Mouse (Mus musculus) midbrain, embryonic 15.5 days (tissue): ENCODE measurements at regions not wholly inside any gene's neighbourhood (a gene's known extent, or its start where the extent isn't known, plus 50 kb on each side); places are given as distances from the start of the nearest gene placed in this dataset.
A peak's percentile ranks its signal among the peaks of the same experiment; 100 is the strongest.

Experiments
- ATAC-seq: fragments of 200-750 bp; cut with Nextera tagmentation; replicated peaks from 2 replicates; pipeline ENCODE4 v1.8.0; 2017; ENCODE audit warnings: moderate TSS enrichment
- H3K27ac ChIP-seq: fragments of 300-500 bp; sonication (generic); 2 replicates; pipeline ENCODE4 v1.5.1; 2015; ENCODE audit warnings: mild to moderate bottlenecking, inconsistent platforms
- H3K27me3 ChIP-seq: fragments of 300-500 bp; sonication (generic); replicated peaks from 2 replicates; pipeline ENCODE4 v1.6.1; 2015; ENCODE audit warnings: inconsistent platforms
- H3K36me3 ChIP-seq: fragments of 300-500 bp; sonication (generic); replicated peaks from 2 replicates; pipeline ENCODE4 v1.6.1; 2015; ENCODE audit warnings: inconsistent platforms
- H3K4me1 ChIP-seq: fragments of 300-500 bp; sonication (generic); 2 replicates; pipeline ENCODE4 v1.6.1; 2015; ENCODE audit warnings: inconsistent platforms
- H3K4me2 ChIP-seq: fragments of 300-500 bp; sonication (generic); 2 replicates; pipeline ENCODE4 v1.6.1; 2015; ENCODE audit warnings: inconsistent platforms, mild to moderate bottlenecking, moderate library complexity
- H3K4me3 ChIP-seq: fragments of 300-500 bp; sonication (generic); 2 replicates; pipeline ENCODE4 v1.5.1; 2015; ENCODE audit warnings: mild to moderate bottlenecking, inconsistent platforms
- H3K9ac ChIP-seq: fragments of 300-500 bp; sonication (generic); 2 replicates; pipeline ENCODE4 v1.6.1; 2015; ENCODE audit warnings: mild to moderate bottlenecking, inconsistent platforms
- H3K9me3 ChIP-seq: fragments of 300-500 bp; sonication (generic); 2 replicates; pipeline ENCODE4 v1.6.1; 2016; ENCODE audit warnings: inconsistent platforms
- WGBS: fragments of 180-500 bp; shearing (Covaris S2); methylation state at CpG from one replicate; pipeline ENCODE4 v1.1.7; 2015; ENCODE audit warnings: mixed read lengths; 5-methylcytosine and 5-hydroxymethylcytosine counted together

DNA sequence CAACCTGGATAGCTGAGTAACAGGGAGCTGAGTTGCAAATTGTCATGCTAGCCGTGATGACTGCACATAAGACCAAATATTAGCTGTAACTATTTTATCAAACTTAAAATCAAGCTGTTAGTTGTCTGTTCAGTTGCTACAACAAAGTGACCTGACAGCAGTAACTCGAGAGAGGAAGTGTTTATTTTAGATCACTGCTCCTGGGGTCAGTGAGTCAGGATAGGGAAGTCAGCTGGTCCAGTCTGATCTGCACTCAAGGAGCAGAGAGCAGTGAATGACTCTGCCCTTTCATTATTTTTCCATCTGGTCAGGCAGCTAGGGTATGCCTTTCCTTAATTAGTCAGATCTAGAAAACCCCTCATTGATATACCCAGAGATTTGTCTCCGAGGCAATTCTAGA, 162.5 kb downstream of the Nuf2 start:
- no peak overlapping the region for H3K4me3 ChIP-seq
- H3K4me1 ChIP-seq, result peaks cover 7% of the 10 kb centered on the region
- no peaks in the 10 kb centered on the region for H3K36me3 ChIP-seq
- no peaks in the 10 kb centered on the region for H3K9me3 ChIP-seq
- no peak overlapping the region for H3K4me2 ChIP-seq
- H3K27me3 ChIP-seq, result no peaks in the 10 kb centered on the region
- no peak overlapping the region for H3K9ac ChIP-seq
- WGBS, result 61% methylated on average over 3 of the region's 3 CpGs
- no peak overlapping the region for H3K27ac ChIP-seq
- ATAC-seq, result no peak

DNA sequence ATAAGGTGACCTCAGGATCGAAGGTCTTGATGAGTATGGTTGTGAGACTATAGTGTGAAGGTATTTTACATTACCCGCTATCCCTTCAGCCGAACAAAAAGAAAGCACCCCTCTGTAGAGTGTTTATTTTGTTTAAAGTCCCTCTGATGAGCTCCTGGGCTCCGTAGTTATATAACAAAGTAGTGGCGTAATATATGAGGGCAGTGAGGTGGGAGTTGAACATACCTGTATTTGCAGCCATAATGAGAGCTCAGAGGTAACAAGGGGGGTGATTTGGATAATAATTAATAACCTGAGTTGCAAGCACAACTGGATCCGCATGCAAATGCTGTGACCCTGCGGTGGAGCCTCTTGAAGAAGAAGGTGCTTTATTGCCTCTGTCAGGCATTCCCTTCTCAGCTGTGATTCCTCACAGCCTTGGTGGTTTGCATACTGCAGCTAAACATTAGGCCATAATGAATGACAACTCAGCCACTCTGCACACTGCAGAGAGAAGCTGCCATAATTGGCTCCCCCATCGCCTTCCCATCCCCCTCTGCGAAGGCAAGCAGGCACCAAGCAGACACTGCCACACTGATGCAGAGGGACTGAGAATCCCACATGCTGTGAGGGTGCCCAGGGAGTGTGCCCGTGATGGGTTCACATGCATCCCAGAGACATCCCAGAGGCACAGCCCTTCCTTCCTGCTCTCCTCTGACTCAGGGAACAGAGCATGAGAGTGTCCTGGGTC, 163.3 kb downstream of the Nuf2 start:
- Histone ChIP-seq H3K9ac (no peak overlapping the region), H3K27ac (0 out of 2 replicates have a peak overlapping the region, but pooled peaks have one; percentile 29), H3K27me3 (no peaks in the 10 kb centered on the region), H3K4me1 (peaks cover 7% of the 10 kb centered on the region), H3K4me2 (no peak overlapping the region), H3K4me3 (no peak overlapping the region), H3K9me3 (no peaks in the 10 kb centered on the region), H3K36me3 (no peaks in the 10 kb centered on the region)
- ATAC-seq, result peak; percentile 67; the same call in 1 of the 2 replicates
- 62% methylated on average over 10 of the region's 10 CpGs for WGBS

DNA sequence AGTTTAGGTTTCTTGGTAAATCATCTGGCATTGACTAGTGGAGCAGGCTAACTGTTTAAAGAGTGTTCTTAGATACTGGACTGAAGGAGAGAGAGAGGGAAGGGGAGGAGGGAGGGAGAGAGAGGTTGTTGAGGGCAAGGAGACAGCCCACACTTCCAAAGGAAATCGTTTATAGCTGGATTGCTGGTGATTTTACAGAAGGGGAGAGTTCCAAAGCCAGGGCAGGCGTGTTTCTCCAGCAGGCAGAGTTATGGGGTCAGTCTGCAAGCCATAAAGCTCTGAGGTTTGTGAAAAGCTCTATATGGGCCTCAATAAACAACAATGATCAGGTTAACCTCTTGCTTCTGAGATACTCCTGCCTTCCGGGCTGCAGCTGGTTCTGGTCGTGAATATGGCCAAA, 163.9 kb downstream of the Nuf2 start:
- Histone ChIP-seq H3K4me1 (peaks cover 7% of the 10 kb centered on the region), H3K27ac (no peak overlapping the region), H3K36me3 (no peaks in the 10 kb centered on the region), H3K4me3 (no peak overlapping the region), H3K4me2 (no peak overlapping the region), H3K9ac (no peak overlapping the region), H3K27me3 (no peaks in the 10 kb centered on the region), H3K9me3 (no peaks in the 10 kb centered on the region)
- ATAC-seq, result no peak
- 74% methylated on average over 4 of the region's 4 CpGs for WGBS

DNA sequence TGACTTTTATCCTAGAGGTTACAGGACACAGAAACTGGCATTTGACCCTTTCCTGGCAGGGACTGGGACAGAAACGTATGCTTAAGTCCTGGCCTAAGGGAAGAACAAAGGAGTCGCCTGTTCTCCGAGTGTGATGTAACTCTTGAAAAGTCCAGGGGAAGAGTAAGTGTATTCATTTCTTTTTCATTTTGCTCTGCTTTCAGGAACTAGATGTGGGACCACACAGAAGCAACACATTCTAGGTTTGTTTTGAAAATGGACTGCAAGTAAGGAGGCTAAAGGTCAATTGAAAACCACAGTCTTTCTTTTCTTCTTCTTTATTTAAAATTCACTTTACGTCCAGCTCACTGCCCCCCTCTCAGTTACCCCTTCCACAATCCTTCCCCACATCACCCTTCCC, 168.7 kb downstream of the Nuf2 start:
- H3K4me1 ChIP-seq, result no peaks in the 10 kb centered on the region
- no peaks in the 10 kb centered on the region for H3K36me3 ChIP-seq
- H3K4me2 ChIP-seq, result no peak overlapping the region
- no peaks in the 10 kb centered on the region for H3K9me3 ChIP-seq
- no peaks in the 10 kb centered on the region for H3K27me3 ChIP-seq
- no peak overlapping the region for H3K4me3 ChIP-seq
- ATAC-seq, result no peak
- no peak overlapping the region for H3K27ac ChIP-seq
- WGBS, result 45% methylated on average over 4 of the region's 4 CpGs
- no peak overlapping the region for H3K9ac ChIP-seq

DNA sequence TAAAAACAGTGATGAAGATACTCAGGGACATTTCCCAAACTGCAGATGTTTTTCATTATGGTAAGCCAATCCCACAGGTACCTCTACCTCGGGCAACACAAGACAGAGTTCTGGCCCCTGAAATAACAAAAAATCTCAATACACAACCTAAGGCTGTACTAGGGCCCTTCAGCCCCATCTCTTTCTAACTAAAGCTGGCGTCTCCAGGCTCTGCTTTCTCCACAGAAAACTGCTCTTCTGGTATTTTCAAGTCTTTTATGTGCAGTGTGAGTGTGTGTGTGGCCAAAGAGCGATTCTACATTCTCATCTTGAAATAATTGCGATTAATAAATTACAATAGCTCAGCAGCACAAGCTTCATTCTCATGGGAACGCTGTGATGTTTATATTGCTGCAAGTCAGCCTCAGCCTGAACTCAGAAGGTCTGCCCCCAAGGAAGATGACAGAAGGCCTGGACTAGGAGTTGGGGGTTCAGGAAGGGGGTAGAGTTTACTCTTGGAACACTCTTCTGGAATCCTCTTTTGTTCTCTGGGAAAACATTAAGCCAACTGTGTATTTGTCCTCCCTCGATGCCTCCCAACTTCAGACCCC, 173.5 kb downstream of the Nuf2 start:
- WGBS, result 89% methylated on average over 6 of the region's 6 CpGs

DNA sequence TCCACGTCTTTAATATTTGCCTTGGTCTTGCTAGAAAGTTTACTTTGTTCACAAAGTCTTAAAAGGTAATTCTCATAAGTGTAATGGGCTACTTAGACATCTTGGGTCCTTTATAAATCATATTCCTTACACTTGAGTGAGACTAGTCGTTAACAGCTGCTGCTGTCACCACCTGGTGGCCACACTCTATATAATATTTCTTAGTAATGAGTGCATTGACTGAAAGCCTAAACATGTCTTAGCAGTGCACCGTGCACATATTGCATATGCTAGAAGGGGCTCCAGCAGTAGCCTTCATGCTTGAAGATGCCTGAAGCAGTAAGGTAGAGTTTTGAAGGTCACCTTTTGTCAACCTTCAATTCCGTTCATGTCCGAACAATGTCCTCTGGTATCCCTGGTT, 177.2 kb downstream of the Nuf2 start:
- WGBS, result 72% methylated on average over 5 of the region's 5 CpGs
- Histone ChIP-seq H3K9me3 (no peaks in the 10 kb centered on the region), H3K36me3 (no peaks in the 10 kb centered on the region), H3K4me1 (no peaks in the 10 kb centered on the region; the same call in 1 of the 2 replicates), H3K9ac (no peak overlapping the region), H3K4me3 (no peak overlapping the region), H3K27me3 (no peaks in the 10 kb centered on the region), H3K4me2 (no peak overlapping the region), H3K27ac (no peak overlapping the region)
- no peak for ATAC-seq

More for the DNA sequence above, 173.5 kb downstream of the Nuf2 start:
- Histone ChIP-seq H3K36me3 (no peaks in the 10 kb centered on the region), H3K4me2 (no peak overlapping the region), H3K9ac (no peak overlapping the region), H3K27ac (no peak overlapping the region), H3K4me1 (no peaks in the 10 kb centered on the region; the same call in 1 of the 2 replicates), H3K4me3 (no peak overlapping the region), H3K27me3 (no peaks in the 10 kb centered on the region), H3K9me3 (no peaks in the 10 kb centered on the region)
- ATAC-seq, result no peak

DNA sequence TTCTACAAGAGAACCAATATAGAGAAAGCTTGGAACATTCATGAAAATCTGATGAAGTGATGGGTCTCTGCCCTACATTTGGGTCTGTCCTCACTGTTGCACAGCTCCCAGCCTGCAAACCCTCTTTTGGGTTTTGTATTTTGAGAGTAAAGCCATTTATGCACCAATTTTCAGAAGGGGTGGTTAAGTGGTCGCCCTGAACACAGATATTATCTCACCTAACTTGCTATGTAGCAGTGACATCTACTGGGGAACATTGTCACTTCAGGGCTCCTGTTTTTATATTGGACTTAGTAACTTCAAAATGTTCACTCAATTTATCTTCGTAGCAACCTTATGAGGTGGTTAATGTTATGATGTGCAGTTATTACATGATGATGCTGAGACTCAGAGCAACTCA, 183.6 kb downstream of the Nuf2 start:
- H3K36me3 ChIP-seq, result no peaks in the 10 kb centered on the region
- no peak overlapping the region for H3K4me3 ChIP-seq
- H3K27me3 ChIP-seq, result no peaks in the 10 kb centered on the region
- H3K27ac ChIP-seq, result no peak overlapping the region
- H3K9ac ChIP-seq, result no peak overlapping the region
- H3K4me1 ChIP-seq, result no peaks in the 10 kb centered on the region
- H3K4me2 ChIP-seq, result no peak overlapping the region
- WGBS, result 44% methylated on average over 2 of the region's 2 CpGs
- no peak for ATAC-seq
- H3K9me3 ChIP-seq, result no peaks in the 10 kb centered on the region

DNA sequence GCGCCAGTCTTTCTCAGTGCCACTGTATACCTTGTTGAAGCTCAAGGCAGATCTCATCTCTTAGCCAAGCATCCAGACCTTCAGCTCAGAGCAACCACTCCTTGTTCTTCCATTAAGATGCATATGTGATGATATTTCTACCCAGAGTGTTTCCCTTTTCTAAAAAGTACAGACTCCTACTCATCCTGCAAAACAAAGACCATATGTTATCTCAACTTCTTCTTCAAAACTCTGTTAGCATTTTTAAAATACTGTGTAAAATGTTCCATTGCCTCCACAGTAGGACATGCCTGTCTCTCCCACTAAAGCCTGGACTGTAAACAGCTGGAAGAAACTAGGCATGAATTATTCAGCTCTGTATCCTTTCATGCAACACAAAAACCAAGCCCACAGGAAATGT, 184.4 kb downstream of the Nuf2 start:
- 85% methylated on average over 1 of the region's 1 CpGs for WGBS
- H3K9ac ChIP-seq, result no peak overlapping the region
- no peak overlapping the region for H3K4me2 ChIP-seq
- no peak for ATAC-seq
- H3K27me3 ChIP-seq, result no peaks in the 10 kb centered on the region
- H3K36me3 ChIP-seq, result no peaks in the 10 kb centered on the region
- H3K4me3 ChIP-seq, result no peak overlapping the region
- no peaks in the 10 kb centered on the region for H3K4me1 ChIP-seq
- H3K9me3 ChIP-seq, result no peaks in the 10 kb centered on the region
- H3K27ac ChIP-seq, result no peak overlapping the region

DNA sequence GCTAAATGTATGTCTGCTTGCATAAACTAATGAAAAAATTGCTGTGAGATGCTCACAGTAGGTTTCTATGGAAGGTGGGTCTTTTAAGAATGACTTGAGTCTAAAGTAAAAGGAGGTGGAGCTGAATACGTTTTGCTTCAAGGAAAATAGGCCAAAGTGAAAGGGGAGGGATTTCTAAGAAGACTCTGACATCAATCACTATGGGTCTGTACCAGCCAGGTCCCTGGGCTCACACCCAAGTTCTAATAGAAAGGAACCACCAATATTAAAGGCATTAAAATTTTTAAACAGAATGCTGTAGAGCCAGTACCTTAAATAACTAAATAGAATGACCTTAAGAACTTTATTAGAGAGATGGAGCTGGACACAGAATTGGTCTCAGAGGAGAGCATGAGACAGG, 190.1 kb downstream of the Nuf2 start:
- Histone ChIP-seq H3K27me3 (no peaks in the 10 kb centered on the region), H3K9ac (no peak overlapping the region), H3K4me2 (no peak overlapping the region), H3K4me3 (no peak overlapping the region), H3K4me1 (no peaks in the 10 kb centered on the region), H3K27ac (no peak overlapping the region), H3K9me3 (no peaks in the 10 kb centered on the region), H3K36me3 (no peaks in the 10 kb centered on the region)
- WGBS, result 71% methylated on average over 1 of the region's 1 CpGs
- no peak for ATAC-seq

DNA sequence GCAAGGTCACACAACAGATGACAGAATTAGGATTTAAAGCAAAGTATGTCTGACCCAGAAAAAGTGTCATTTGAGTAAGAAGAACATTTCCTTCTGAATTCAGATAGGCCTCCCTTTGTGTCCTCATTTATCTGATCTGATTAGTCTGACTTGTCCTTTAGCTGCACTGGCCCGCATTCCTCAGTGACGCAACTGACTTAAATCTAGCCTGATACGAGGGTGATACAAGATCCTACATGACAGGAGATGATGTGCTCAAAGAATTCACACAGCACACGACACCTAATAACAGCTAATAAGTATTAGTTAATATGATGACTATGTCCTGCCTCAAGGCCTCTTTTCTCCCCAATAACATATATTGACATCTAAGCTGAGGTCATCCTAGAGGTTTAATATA, 192.8 kb downstream of the Nuf2 start:
- Histone ChIP-seq H3K4me2 (no peak overlapping the region), H3K9ac (no peak overlapping the region), H3K36me3 (no peaks in the 10 kb centered on the region), H3K27ac (no peak overlapping the region), H3K27me3 (no peaks in the 10 kb centered on the region), H3K4me1 (no peaks in the 10 kb centered on the region), H3K4me3 (no peak overlapping the region), H3K9me3 (no peaks in the 10 kb centered on the region)
- no peak for ATAC-seq
- WGBS, result 66% methylated on average over 4 of the region's 4 CpGs

DNA sequence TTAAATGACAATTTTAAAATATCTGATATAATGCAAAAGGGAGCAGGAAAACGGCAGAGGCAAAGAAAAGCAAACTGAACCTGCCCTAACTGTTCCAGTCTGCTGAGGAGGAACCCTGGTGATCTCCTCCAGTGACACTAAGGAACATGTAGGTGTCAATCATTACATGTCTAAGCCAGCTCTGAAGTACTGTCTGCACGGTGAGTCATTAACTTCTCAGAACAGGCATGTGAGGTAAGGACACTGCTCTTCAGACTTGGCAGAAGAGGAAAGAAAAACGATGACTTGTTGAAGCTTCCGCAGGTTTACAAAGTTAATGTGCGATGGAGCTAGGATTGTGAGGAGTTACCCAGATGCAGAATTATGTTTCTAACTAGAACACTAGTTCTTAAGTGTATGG, 199.1 kb downstream of the Nuf2 start:
- Histone ChIP-seq H3K27ac (no peak overlapping the region), H3K4me1 (no peaks in the 10 kb centered on the region), H3K9me3 (no peaks in the 10 kb centered on the region), H3K36me3 (no peaks in the 10 kb centered on the region), H3K27me3 (no peaks in the 10 kb centered on the region), H3K9ac (no peak overlapping the region), H3K4me3 (no peak overlapping the region), H3K4me2 (no peak overlapping the region)
- WGBS, result 93% methylated on average over 5 of the region's 5 CpGs
- ATAC-seq, result no peak

DNA sequence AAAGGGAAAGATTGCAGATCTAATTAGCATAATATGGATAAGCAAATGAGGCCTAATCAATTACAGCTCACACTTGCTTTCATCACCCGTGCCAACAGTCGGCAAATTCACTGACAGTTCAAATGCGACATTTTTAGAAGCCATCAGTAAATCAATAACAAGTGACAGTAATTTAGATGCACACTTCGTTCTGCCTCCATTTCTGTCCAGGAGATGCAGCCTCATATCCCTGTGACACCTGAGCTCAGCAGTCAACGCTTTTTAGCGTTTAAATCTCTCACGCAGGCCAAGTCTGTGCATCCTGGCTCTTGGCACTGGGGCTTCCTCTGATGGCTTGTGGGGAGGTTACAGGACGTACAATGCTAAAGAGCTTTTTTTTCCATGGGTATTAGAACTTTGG, 218.0 kb downstream of the Nuf2 start:
- Histone ChIP-seq H3K9ac (no peak overlapping the region), H3K4me2 (no peak overlapping the region), H3K27me3 (no peaks in the 10 kb centered on the region), H3K27ac (no peak overlapping the region), H3K4me3 (no peak overlapping the region), H3K36me3 (no peaks in the 10 kb centered on the region), H3K4me1 (no peaks in the 10 kb centered on the region), H3K9me3 (no peaks in the 10 kb centered on the region)
- no peak for ATAC-seq
- 51% methylated on average over 8 of the region's 8 CpGs for WGBS

DNA sequence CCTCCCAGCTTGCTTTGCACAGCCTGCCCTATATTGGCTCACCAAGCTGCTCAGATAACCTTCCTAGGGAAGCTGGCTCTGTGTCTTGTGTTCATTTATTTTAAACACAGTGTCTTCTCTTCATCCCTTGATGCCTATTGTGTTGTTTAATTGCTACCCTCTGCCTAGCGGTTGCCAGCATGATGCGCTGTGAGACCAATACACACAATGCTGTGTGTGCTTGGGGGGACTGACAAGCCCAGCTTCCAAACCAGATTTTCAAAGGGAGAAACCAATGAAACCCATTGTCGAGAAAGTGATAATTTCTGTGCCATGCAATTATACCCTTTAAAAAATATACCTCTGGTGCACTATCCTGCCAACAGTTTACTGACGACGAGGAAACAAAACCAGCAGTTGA, 247.8 kb downstream of the Nuf2 start:
- Histone ChIP-seq H3K4me2 (no peak overlapping the region), H3K9ac (no peak overlapping the region), H3K4me3 (no peak overlapping the region), H3K4me1 (no peaks in the 10 kb centered on the region), H3K36me3 (no peaks in the 10 kb centered on the region), H3K27me3 (no peaks in the 10 kb centered on the region), H3K9me3 (no peaks in the 10 kb centered on the region), H3K27ac (no peak overlapping the region)
- ATAC-seq, result no peak
- 92% methylated on average over 5 of the region's 5 CpGs for WGBS
